Mouse (Mus musculus) small intestine, adult 2 months (tissue): ENCODE data around the gene Tmie. TPM values are rescaled to one million over a fixed set of nuclear protein-coding genes. Genes with fewer than 3 reads are reported as not detected.

Experiments
- H3K27ac ChIP-seq: fragments of 200-500 bp; 2 replicates; pipeline ENCODE4 v1.5.1; 2012; ENCODE audit warnings: low read depth, low read length, control low read depth, inconsistent platforms; ENCODE audit not compliant: insufficient read depth
- H3K27me3 ChIP-seq: fragments of 200-500 bp; 2 replicates; pipeline ENCODE4 v1.6.1; 2012; ENCODE audit warnings: mild to moderate bottlenecking, moderate library complexity, low read length, inconsistent platforms; ENCODE audit not compliant: control insufficient read depth, insufficient read depth
- H3K36me3 ChIP-seq: fragments of 200-500 bp; 2 replicates; pipeline ENCODE4 v1.6.1; 2012; ENCODE audit warnings: mild to moderate bottlenecking, low read length, control low read depth, inconsistent platforms; ENCODE audit not compliant: control insufficient read depth, insufficient read depth
- H3K4me1 ChIP-seq: fragments of 200-500 bp; 2 replicates; pipeline ENCODE4 v1.6.1; 2012; ENCODE audit warnings: low read length, inconsistent platforms, mixed read lengths; ENCODE audit not compliant: control insufficient read depth, insufficient read depth, insufficient read length
- H3K4me3 ChIP-seq: fragments of 200-500 bp; 2 replicates; pipeline ENCODE4 v1.5.1; 2012; ENCODE audit warnings: low read depth, mild to moderate bottlenecking, control low read depth, inconsistent platforms, low read length, moderate library complexity
- CTCF ChIP-seq: fragments of 200-500 bp; IDR thresholded peaks from 2 replicates; pipeline ENCODE4 v1.5.1; 2012; ENCODE audit warnings: low read depth, mild to moderate bottlenecking, control low read depth, inconsistent platforms, low read length, moderate library complexity, mixed read lengths; ENCODE audit not compliant: insufficient replicate concordance, insufficient read length; ENCODE audit errors: extremely low read depth
- POLR2A ChIP-seq: fragments of 200-500 bp; IDR thresholded peaks from 2 replicates; pipeline ENCODE4 v1.6.1; 2012; ENCODE audit warnings: low read depth, mild to moderate bottlenecking, control low read depth, inconsistent platforms, low read length, moderate library complexity
- WGBS: fragments of 180-500 bp; shearing (Covaris S2); methylation state at CpG from one replicate; pipeline ENCODE4 v1.1.7; 2018; 5-methylcytosine and 5-hydroxymethylcytosine counted together
- polyA plus RNA-seq: library from polyadenylated mRNA; depleted of rRNA; stranded (reverse); fragments of >200 nt; gene quantifications from 2 replicates; pipeline ENCODE4 v1.2.3, GENCODE M21; 2012

Gene Tmie
- polyA plus RNA-seq, 1 experiment = 0.82 TPM

DNA sequence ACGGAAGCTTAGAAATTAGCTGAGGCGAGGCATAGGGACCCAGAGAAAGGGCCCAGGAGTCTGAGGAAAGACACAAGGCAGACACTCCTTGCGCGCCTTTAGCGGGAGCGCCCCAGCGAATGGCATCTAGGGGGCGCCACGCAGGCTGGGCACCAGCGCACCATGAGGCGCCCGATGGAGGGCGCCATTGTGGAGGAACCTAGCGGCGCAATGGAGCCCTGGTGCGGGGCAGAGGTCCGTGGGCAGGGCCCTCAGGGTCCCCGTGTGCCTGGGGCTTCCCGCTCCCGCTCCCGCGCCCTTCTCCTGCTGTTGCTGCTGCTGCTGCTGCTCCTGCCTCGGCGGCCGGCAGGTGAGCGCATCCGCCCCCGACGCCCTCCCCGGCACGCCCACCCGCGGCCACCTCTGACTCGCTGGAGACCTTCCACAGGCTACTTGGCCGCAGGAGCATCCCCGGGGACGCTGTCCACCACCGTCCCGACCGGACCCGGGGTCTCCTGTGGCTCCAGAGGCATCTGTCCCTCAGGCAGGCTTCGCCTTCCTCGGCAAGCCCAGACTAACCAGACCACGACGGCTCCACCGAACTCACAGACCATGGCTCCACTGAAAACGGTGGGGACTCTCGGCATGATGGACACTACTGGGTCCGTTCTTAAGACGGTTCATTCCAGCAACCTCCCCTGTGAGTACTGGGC lies 22.0 kb downstream of the Tmie start, which contains the start of gene Prss50:
Prss50 (plus strand) TSS at position 187 of the 692 bp plus-strand sequence.
- 16% methylated on average over 49 of the region's 50 CpGs for WGBS
- H3K4me3 ChIP-seq = no peak within 1 kb of the TSS
- TF ChIP-seq POLR2A (no peak), CTCF (peak; percentile 35; the same call in 1 of the 2 replicates)

DNA sequence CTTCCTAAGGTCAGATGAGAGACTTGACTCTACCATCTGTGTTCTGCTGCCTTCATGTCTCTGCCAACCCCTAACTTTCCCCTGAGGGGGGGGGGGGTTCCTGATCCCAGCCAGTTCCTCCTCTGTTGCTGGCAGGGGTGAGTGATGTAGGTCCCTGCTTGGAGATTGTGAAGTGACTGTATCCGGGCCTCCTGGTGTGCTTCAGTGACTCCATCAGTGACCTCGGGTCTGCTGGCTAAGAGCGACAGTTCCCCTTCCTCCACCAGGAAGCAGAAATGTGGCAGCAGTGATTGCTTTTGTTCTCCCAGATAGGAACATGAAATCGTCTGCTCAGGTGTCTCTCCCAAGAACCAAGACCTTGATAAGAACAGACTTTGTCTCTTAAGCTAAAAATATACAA lies 23.0 kb downstream of the Tmie start:
- 10% methylated on average over 4 of the region's 4 CpGs for WGBS
- H3K27me3 ChIP-seq = peaks cover 15% of the 10 kb centered on the region
- no peaks in the 10 kb centered on the region for H3K36me3 ChIP-seq
- H3K4me1 ChIP-seq = peaks cover 2% of the 10 kb centered on the region; the same call in 1 of the 2 replicates
- no peak overlapping the region for H3K4me3 ChIP-seq
- TF ChIP-seq CTCF = no peak
- TF ChIP-seq POLR2A = no peak
- no peak overlapping the region for H3K27ac ChIP-seq

More for the DNA sequence above, 22.0 kb downstream of the Tmie start, which contains the start of gene Prss50:
- peaks cover 15% of the 10 kb centered on the region for H3K27me3 ChIP-seq
- no peak within 1 kb of the TSS for H3K27ac ChIP-seq
- H3K36me3 ChIP-seq = no peaks in the 10 kb centered on the region
- H3K4me1 ChIP-seq = peaks cover 2% of the 10 kb centered on the region; the same call in 1 of the 2 replicates

GRCm38 (mm10) chr9:110855903-110856302 lies 24.0 kb downstream of the Tmie start:
- 38% methylated on average over 7 of the region's 7 CpGs for WGBS

GRCm38 (mm10) chr9:110849162-110849561 lies 30.8 kb downstream of the Tmie start:
- TF ChIP-seq CTCF = no peak
- no peak for TF ChIP-seq POLR2A
- WGBS = 73% methylated on average over 7 of the region's 7 CpGs
- no peak overlapping the region for H3K4me3 ChIP-seq

More at GRCm38 (mm10) chr9:110855903-110856302, 24.0 kb downstream of the Tmie start:
- Histone ChIP-seq H3K27ac (no peak overlapping the region), H3K36me3 (no peaks in the 10 kb centered on the region), H3K4me1 (peaks cover 2% of the 10 kb centered on the region; the same call in 1 of the 2 replicates), H3K27me3 (peaks cover 15% of the 10 kb centered on the region), H3K4me3 (no peak overlapping the region)
- TF ChIP-seq CTCF = no peak
- no peak for TF ChIP-seq POLR2A

GRCm38 (mm10) chr9:110844206-110844605 lies 35.7 kb downstream of the Tmie start, which contains the start of gene Prss46:
TSS of gene Prss46 (plus strand) at chr9:110844506.
- Histone ChIP-seq H3K27ac (no peak within 1 kb of the TSS), H3K4me3 (no peak within 1 kb of the TSS), H3K27me3 (no peaks in the 10 kb centered on the region), H3K36me3 (no peaks in the 10 kb centered on the region), H3K4me1 (no peaks in the 10 kb centered on the region)
- 73% methylated on average over 10 of the region's 10 CpGs for WGBS
- TF ChIP-seq POLR2A (no peak), CTCF (no peak)

More at GRCm38 (mm10) chr9:110849162-110849561, 30.8 kb downstream of the Tmie start:
- Histone ChIP-seq H3K27ac (no peak overlapping the region), H3K4me1 (no peaks in the 10 kb centered on the region), H3K36me3 (no peaks in the 10 kb centered on the region), H3K27me3 (no peaks in the 10 kb centered on the region)

- H3K4me3 ChIP-seq = no peak overlapping the region
- TF ChIP-seq CTCF = no peak
- no peak for TF ChIP-seq POLR2A
- no peaks in the 10 kb centered on the region for H3K27me3 ChIP-seq
- H3K4me1 ChIP-seq = no peaks in the 10 kb centered on the region
- no peaks in the 10 kb centered on the region for H3K36me3 ChIP-seq
- 37% methylated on average over 2 of the region's 2 CpGs for WGBS
- H3K27ac ChIP-seq = no peak overlapping the region
Measured at GRCm38 (mm10) chr9:110841438-110841837, 38.5 kb downstream of the Tmie start.

GRCm38 (mm10) chr9:110840905-110841304 lies 39.0 kb downstream of the Tmie start:
- no peaks in the 10 kb centered on the region for H3K27me3 ChIP-seq
- TF ChIP-seq CTCF (no peak), POLR2A (no peak)
- H3K27ac ChIP-seq = no peak overlapping the region
- no peaks in the 10 kb centered on the region for H3K4me1 ChIP-seq
- WGBS = 89% methylated on average over 6 of the region's 6 CpGs
- no peaks in the 10 kb centered on the region for H3K36me3 ChIP-seq
- H3K4me3 ChIP-seq = no peak overlapping the region
